Mouse (Mus musculus) spleen, adult 2 months (tissue): Measurements from ENCODE around the gene Lpp. TPM values are rescaled to one million over a fixed set of nuclear protein-coding genes. Genes with fewer than 3 reads are reported as not detected.

Experiments used
- DNase-seq, 2 experiments: peaks; one replicate each; pipeline versions ENCODE4 v3.0.0 to v3.0.0-alpha.2; 2012 to 2021; ENCODE audit warnings: low spot score in 2 of 2, low read depth in 1 of 2
- H3K27ac ChIP-seq: fragments of 200-500 bp; 2 replicates; pipeline ENCODE4 v1.5.1; 2012; ENCODE audit warnings: low read length, inconsistent platforms; ENCODE audit not compliant: insufficient read depth
- H3K27me3 ChIP-seq: fragments of 200-500 bp; 2 replicates; pipeline ENCODE4 v1.6.1; 2012; ENCODE audit warnings: mild to moderate bottlenecking, moderate library complexity, low read length, inconsistent platforms; ENCODE audit not compliant: control insufficient read depth, insufficient read depth
- H3K36me3 ChIP-seq: fragments of 200-500 bp; 2 replicates; pipeline ENCODE4 v1.6.1; 2012; ENCODE audit warnings: mild to moderate bottlenecking, low read length, inconsistent platforms; ENCODE audit not compliant: control insufficient read depth, insufficient read depth
- H3K4me1 ChIP-seq: fragments of 200-500 bp; 2 replicates; pipeline ENCODE4 v1.6.1; 2011; ENCODE audit warnings: inconsistent platforms; ENCODE audit not compliant: control insufficient read depth, insufficient read depth, insufficient read length
- H3K4me3 ChIP-seq: fragments of 200-500 bp; 2 replicates; pipeline ENCODE4 v1.5.1; 2011; ENCODE audit warnings: mild to moderate bottlenecking, inconsistent platforms; ENCODE audit not compliant: insufficient read depth, insufficient read length; ENCODE audit errors: extremely low read depth
- CTCF ChIP-seq: fragments of 200-500 bp; IDR thresholded peaks from 2 replicates; pipeline ENCODE4 v1.5.1; 2011; ENCODE audit warnings: mild to moderate bottlenecking, inconsistent platforms; ENCODE audit not compliant: insufficient read depth, insufficient read length, insufficient replicate concordance; ENCODE audit errors: extremely low read depth
- POLR2A ChIP-seq: fragments of 200-500 bp; IDR thresholded peaks from 2 replicates; pipeline ENCODE4 v1.6.1; 2011; ENCODE audit warnings: low read depth, low read length, inconsistent platforms
- WGBS: fragments of 180-500 bp; shearing (Covaris S2); methylation state at CpG from one replicate; pipeline ENCODE4 v1.1.7; 2018; 5-methylcytosine and 5-hydroxymethylcytosine counted together
- polyA plus RNA-seq: library from polyadenylated mRNA; depleted of rRNA; stranded (reverse); fragments of >200 nt; gene quantifications from 2 replicates; pipeline ENCODE4 v1.2.3, GENCODE M21; 2012

Lpp gene
- polyA plus RNA-seq, 1 experiment = 8.2 TPM

- Histone ChIP-seq H3K36me3 (no peaks in the 10 kb centered on the region), H3K4me3 (no peak overlapping the region), H3K4me1 (peaks cover 3% of the 10 kb centered on the region), H3K27ac (0 out of 2 replicates have a peak overlapping the region, but pooled peaks have one; percentile 1), H3K27me3 (no peaks in the 10 kb centered on the region)
- TF ChIP-seq POLR2A = no peak
- DNase-seq = no peak
- WGBS = 88% methylated on average over 4 of the region's 4 CpGs
Measured at GRCm38 (mm10) chr16:24495461-24495860, 102.2 kb downstream of the Lpp start.

- WGBS = 89% methylated on average over 7 of the region's 7 CpGs
- Histone ChIP-seq H3K27me3 (no peaks in the 10 kb centered on the region), H3K27ac (no peak overlapping the region), H3K4me1 (peaks cover 3% of the 10 kb centered on the region), H3K4me3 (no peak overlapping the region), H3K36me3 (no peaks in the 10 kb centered on the region)
- DNase-seq = no peak
- no peak for TF ChIP-seq CTCF
- TF ChIP-seq POLR2A = no peak
Measured at GRCm38 (mm10) chr16:24496635-24497034, 103.3 kb downstream of the Lpp start.

- DNase-seq = no peak
- 85% methylated on average over 2 of the region's 2 CpGs for WGBS
- peaks cover 3% of the 10 kb centered on the region for H3K4me1 ChIP-seq
Measured at GRCm38 (mm10) chr16:24497413-24497812, 104.1 kb downstream of the Lpp start.

GRCm38 (mm10) chr16:24498103-24498659 is 104.9 kb downstream of the Lpp start:
- Histone ChIP-seq H3K27ac (no peak overlapping the region), H3K4me3 (no peak overlapping the region), H3K4me1 (peaks cover 3% of the 10 kb centered on the region), H3K36me3 (no peaks in the 10 kb centered on the region), H3K27me3 (no peaks in the 10 kb centered on the region)
- DNase-seq = no peak
- 89% methylated on average over 5 of the region's 5 CpGs for WGBS
- TF ChIP-seq CTCF = no peak
- no peak for TF ChIP-seq POLR2A

More at GRCm38 (mm10) chr16:24497413-24497812, 104.1 kb downstream of the Lpp start:
- Histone ChIP-seq H3K36me3 (no peaks in the 10 kb centered on the region), H3K27me3 (no peaks in the 10 kb centered on the region), H3K27ac (no peak overlapping the region), H3K4me3 (no peak overlapping the region)
- TF ChIP-seq POLR2A (no peak), CTCF (no peak)

- no peak for DNase-seq
- Histone ChIP-seq H3K36me3 (no peaks in the 10 kb centered on the region), H3K4me1 (peaks cover 15% of the 10 kb centered on the region; the same call in 1 of the 2 replicates), H3K27me3 (no peaks in the 10 kb centered on the region), H3K27ac (no peak overlapping the region), H3K4me3 (no peak overlapping the region)
- 95% methylated on average over 6 of the region's 6 CpGs for WGBS
- no peak for TF ChIP-seq POLR2A
Measured at GRCm38 (mm10) chr16:24501197-24501596, 107.9 kb downstream of the Lpp start.

- no peak for TF ChIP-seq POLR2A
- no peak for TF ChIP-seq CTCF
- no peaks in the 10 kb centered on the region for H3K27me3 ChIP-seq
- no peak for DNase-seq
- H3K36me3 ChIP-seq = no peaks in the 10 kb centered on the region
- WGBS = 90% methylated on average over 11 of the region's 11 CpGs
- H3K27ac ChIP-seq = no peak overlapping the region
- H3K4me1 ChIP-seq = peaks cover 18% of the 10 kb centered on the region; the same call in 1 of the 2 replicates
- no peak overlapping the region for H3K4me3 ChIP-seq
Measured at GRCm38 (mm10) chr16:24501628-24502294, 108.5 kb downstream of the Lpp start.

- no peak for DNase-seq
- Histone ChIP-seq H3K4me1 (peaks cover 20% of the 10 kb centered on the region; the same call in 1 of the 2 replicates), H3K27ac (no peak overlapping the region), H3K4me3 (no peak overlapping the region), H3K36me3 (no peaks in the 10 kb centered on the region), H3K27me3 (no peaks in the 10 kb centered on the region)
- TF ChIP-seq POLR2A (no peak), CTCF (no peak)
- 81% methylated on average over 3 of the region's 3 CpGs for WGBS
Measured at GRCm38 (mm10) chr16:24502295-24502823, 109.1 kb downstream of the Lpp start.
